Mouse (Mus musculus): ENCODE results near the gene Mtx1. TPM values are rescaled to one million over a fixed set of nuclear protein-coding genes. Genes with fewer than 3 reads are reported as not detected.

Mtx1 gene
- polyA plus RNA-seq, 1 experiment from 2014 or later = 208 TPM

- ATAC-seq (replicated peaks; ENCODE audit: insufficient number of reproducible peaks, low FRiP score, low TSS enrichment, low read depth) (peak; percentile 50), DNase-seq (ENCODE audit: low spot score) (peak; percentile 94)
- under 1% methylated on average over 42 of the region's 42 CpGs for WGBS
- H3K27me3 ChIP-seq (ENCODE audit: control insufficient read depth, insufficient read depth, low read length) = no peaks in the 10 kb centered on the region
- peak within 1 kb of the TSS; percentile 76 for H3K4me3 ChIP-seq (ENCODE audit: low read depth, low read length)
- peaks cover 9% of the 10 kb centered on the region for H3K4me1 ChIP-seq (ENCODE audit: control insufficient read depth, insufficient read depth, low read length)
- H3K4me2 ChIP-seq (ENCODE audit: low read depth, low read length) = peak within 1 kb of the TSS; percentile 75
- no peaks in the 10 kb centered on the region; the same call in 1 of the 2 replicates for H3K36me3 ChIP-seq (replicated peaks; ENCODE audit: control insufficient read depth, insufficient read depth, low read depth, low read length)
- H3K27ac ChIP-seq (replicated peaks; ENCODE audit: low read depth, low read length) = no peak within 1 kb of the TSS; the same call in 1 of the 2 replicates
- H3K9ac ChIP-seq (replicated peaks; ENCODE audit: low read length) = peak within 1 kb of the TSS; percentile 79
- no peaks in the 10 kb centered on the region for H3K9me3 ChIP-seq (replicated peaks; ENCODE audit: control insufficient read depth, low read length)
These were observed 19.6 kb upstream of the Mtx1 start, which contains the start of gene Trim46 for GRCm38 (mm10) chr3:89246261-89247100. Gene Trim46, minus strand, starts transcription at chr3:89246309.

- peak within 1 kb of the TSS; percentile 75 for H3K4me2 ChIP-seq (ENCODE audit: low read depth, low read length)
- ATAC-seq (replicated peaks; ENCODE audit: insufficient number of reproducible peaks, low FRiP score, low TSS enrichment, low read depth) (peak; percentile 29; the same call in 1 of the 2 replicates), DNase-seq (ENCODE audit: low spot score) (peak; percentile 54)
- H3K9me3 ChIP-seq (replicated peaks; ENCODE audit: control insufficient read depth, low read length) = no peaks in the 10 kb centered on the region
- WGBS = 5% methylated on average over 20 of the region's 20 CpGs
- H3K27ac ChIP-seq (replicated peaks; ENCODE audit: low read depth, low read length) = no peak within 1 kb of the TSS; the same call in 1 of the 2 replicates
- H3K36me3 ChIP-seq (replicated peaks; ENCODE audit: control insufficient read depth, insufficient read depth, low read depth, low read length) = no peaks in the 10 kb centered on the region; the same call in 1 of the 2 replicates
- peak within 1 kb of the TSS; percentile 79 for H3K9ac ChIP-seq (replicated peaks; ENCODE audit: low read length)
- no peaks in the 10 kb centered on the region for H3K27me3 ChIP-seq (ENCODE audit: control insufficient read depth, insufficient read depth, low read length)
- H3K4me1 ChIP-seq (ENCODE audit: control insufficient read depth, insufficient read depth, low read length) = peaks cover 6% of the 10 kb centered on the region
- H3K4me3 ChIP-seq (ENCODE audit: low read depth, low read length) = peak within 1 kb of the TSS; percentile 76
These were observed 18.8 kb upstream of the Mtx1 start, which contains the start of gene Krtcap2 for GRCm38 (mm10) chr3:89245688-89246171. Gene Krtcap2, plus strand, starts transcription at chr3:89245966.

GRCm38 (mm10) chr3:89244982-89245687 is 18.2 kb upstream of the Mtx1 start:
- H3K27me3 ChIP-seq (ENCODE audit: control insufficient read depth, insufficient read depth, low read length) = no peaks in the 10 kb centered on the region
- under 1% methylated on average over 20 of the region's 26 CpGs for WGBS
- H3K36me3 ChIP-seq (replicated peaks; ENCODE audit: control insufficient read depth, insufficient read depth, low read depth, low read length) = no peaks in the 10 kb centered on the region; the same call in 1 of the 2 replicates
- H3K9ac ChIP-seq (replicated peaks; ENCODE audit: low read length) = peak overlapping the region; percentile 45
- ATAC-seq (replicated peaks; ENCODE audit: insufficient number of reproducible peaks, low FRiP score, low TSS enrichment, low read depth) = peak; percentile 11; the same call in 1 of the 2 replicates
- peak overlapping the region; percentile 59 for H3K4me2 ChIP-seq (ENCODE audit: low read depth, low read length)
- H3K4me3 ChIP-seq (ENCODE audit: low read depth, low read length) = peak overlapping the region; percentile 40
- H3K4me1 ChIP-seq (ENCODE audit: control insufficient read depth, insufficient read depth, low read length) = peaks cover 6% of the 10 kb centered on the region
- H3K27ac ChIP-seq (replicated peaks; ENCODE audit: low read depth, low read length) = no peak overlapping the region
- H3K9me3 ChIP-seq (replicated peaks; ENCODE audit: control insufficient read depth, low read length) = no peaks in the 10 kb centered on the region
- DNase-seq (ENCODE audit: low spot score) = peak; percentile 66

GRCm38 (mm10) chr3:89244158-89244981 is 17.5 kb upstream of the Mtx1 start:
- no peak for DNase-seq (ENCODE audit: low spot score)
- Histone ChIP-seq H3K36me3 (replicated peaks; ENCODE audit: control insufficient read depth, insufficient read depth, low read depth, low read length) (no peaks in the 10 kb centered on the region), H3K4me1 (ENCODE audit: control insufficient read depth, insufficient read depth, low read length) (peaks cover 6% of the 10 kb centered on the region), H3K4me2 (ENCODE audit: low read depth, low read length) (peak overlapping the region; percentile 59), H3K27me3 (ENCODE audit: control insufficient read depth, insufficient read depth, low read length) (no peaks in the 10 kb centered on the region), H3K9ac (replicated peaks; ENCODE audit: low read length) (peak overlapping the region; percentile 45), H3K9me3 (replicated peaks; ENCODE audit: control insufficient read depth, low read length) (no peaks in the 10 kb centered on the region), H3K4me3 (ENCODE audit: low read depth, low read length) (peak overlapping the region; percentile 40), H3K27ac (replicated peaks; ENCODE audit: low read depth, low read length) (no peak overlapping the region)
- no peak for ATAC-seq (replicated peaks; ENCODE audit: insufficient number of reproducible peaks, low FRiP score, low TSS enrichment, low read depth)
- WGBS = 11% methylated on average over 25 of the region's 25 CpGs

GRCm38 (mm10) chr3:89243609-89244008 is 16.7 kb upstream of the Mtx1 start:
- H3K27me3 ChIP-seq (ENCODE audit: control insufficient read depth, insufficient read depth, low read length) = no peaks in the 10 kb centered on the region
- no peaks in the 10 kb centered on the region; the same call in 1 of the 2 replicates for H3K36me3 ChIP-seq (replicated peaks; ENCODE audit: control insufficient read depth, insufficient read depth, low read depth, low read length)
- WGBS = 7% methylated on average over 14 of the region's 14 CpGs
- no peak overlapping the region for H3K9ac ChIP-seq (replicated peaks; ENCODE audit: low read length)
- no peak overlapping the region for H3K27ac ChIP-seq (replicated peaks; ENCODE audit: low read depth, low read length)
- peak; percentile 64 for ATAC-seq (replicated peaks; ENCODE audit: insufficient number of reproducible peaks, low FRiP score, low TSS enrichment, low read depth)
- no peaks in the 10 kb centered on the region for H3K9me3 ChIP-seq (replicated peaks; ENCODE audit: control insufficient read depth, low read length)
- H3K4me3 ChIP-seq (ENCODE audit: low read depth, low read length) = peak overlapping the region; percentile 40
- H3K4me1 ChIP-seq (ENCODE audit: control insufficient read depth, insufficient read depth, low read length) = peaks cover 6% of the 10 kb centered on the region
- peak overlapping the region; percentile 43 for H3K4me2 ChIP-seq (ENCODE audit: low read depth, low read length)
- DNase-seq (ENCODE audit: low spot score) = peak; percentile 76

- 75% methylated on average over 9 of the region's 9 CpGs for WGBS
- no peak for ATAC-seq (replicated peaks; ENCODE audit: insufficient number of reproducible peaks, low FRiP score, low TSS enrichment, low read depth)
- H3K27ac ChIP-seq (replicated peaks; ENCODE audit: low read depth, low read length) = no peak overlapping the region
- H3K27me3 ChIP-seq (ENCODE audit: control insufficient read depth, insufficient read depth, low read length) = no peaks in the 10 kb centered on the region
- H3K4me1 ChIP-seq (ENCODE audit: control insufficient read depth, insufficient read depth, low read length) = peaks cover 6% of the 10 kb centered on the region
- H3K9ac ChIP-seq (replicated peaks; ENCODE audit: low read length) = no peak overlapping the region
- no peaks in the 10 kb centered on the region; the same call in 1 of the 2 replicates for H3K36me3 ChIP-seq (replicated peaks; ENCODE audit: control insufficient read depth, insufficient read depth, low read depth, low read length)
- DNase-seq (ENCODE audit: low spot score) = peak; percentile 53
- H3K4me3 ChIP-seq (ENCODE audit: low read depth, low read length) = no peak overlapping the region
- no peak overlapping the region for H3K4me2 ChIP-seq (ENCODE audit: low read depth, low read length)
- H3K9me3 ChIP-seq (replicated peaks; ENCODE audit: control insufficient read depth, low read length) = no peaks in the 10 kb centered on the region
These were observed 15.5 kb upstream of the Mtx1 start for GRCm38 (mm10) chr3:89242331-89242895.

- DNase-seq (ENCODE audit: low spot score) = no peak
- Histone ChIP-seq H3K4me2 (ENCODE audit: low read depth, low read length) (no peak overlapping the region), H3K27me3 (ENCODE audit: control insufficient read depth, insufficient read depth, low read length) (no peaks in the 10 kb centered on the region), H3K9ac (replicated peaks; ENCODE audit: low read length) (no peak overlapping the region), H3K36me3 (replicated peaks; ENCODE audit: control insufficient read depth, insufficient read depth, low read depth, low read length) (no peaks in the 10 kb centered on the region; the same call in 1 of the 2 replicates), H3K9me3 (replicated peaks; ENCODE audit: control insufficient read depth, low read length) (no peaks in the 10 kb centered on the region), H3K4me1 (ENCODE audit: control insufficient read depth, insufficient read depth, low read length) (no peaks in the 10 kb centered on the region; the same call in 1 of the 2 replicates), H3K4me3 (ENCODE audit: low read depth, low read length) (no peak overlapping the region), H3K27ac (replicated peaks; ENCODE audit: low read depth, low read length) (no peak overlapping the region)
- ATAC-seq (replicated peaks; ENCODE audit: insufficient number of reproducible peaks, low FRiP score, low TSS enrichment, low read depth) = no peak
- 81% methylated on average over 11 of the region's 12 CpGs for WGBS
These were observed 11.6 kb upstream of the Mtx1 start for GRCm38 (mm10) chr3:89238494-89238893.
